Mouse (Mus musculus): ENCODE data around the gene Afap1.

DNA sequence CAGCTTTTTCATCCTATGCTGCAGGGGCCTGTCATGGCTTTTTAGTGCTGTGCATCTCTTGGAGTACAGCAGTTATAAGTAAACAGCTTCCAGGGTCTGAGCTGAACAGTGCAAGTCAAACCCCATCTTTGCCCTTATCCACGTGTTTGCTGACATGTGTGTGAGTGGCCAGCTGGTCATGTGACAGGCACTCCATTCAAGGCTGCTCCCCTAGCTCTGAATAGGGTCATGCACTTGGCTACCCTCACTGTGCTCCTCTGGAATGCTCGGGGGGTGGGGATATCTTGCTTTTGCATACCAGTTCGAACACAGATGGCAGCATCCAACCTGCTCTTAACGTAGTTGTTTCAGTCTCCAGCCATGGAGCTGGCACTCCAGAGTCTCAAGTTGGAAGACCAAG, 19.7 kb upstream of the Afap1 start:
- no peak for TF ChIP-seq POLR2A (IDR thresholded peaks at IDR 0.05; ENCODE audit: extremely low read depth, insufficient read depth, low read length)
- no peak for TF ChIP-seq CTCF (IDR thresholded peaks at IDR 0.05; ENCODE audit: low read depth, low read length)
